Mouse (Mus musculus) neural tube, embryonic 14.5 days (tissue): ENCODE measurements around the gene Zc3hav1. TPM values are rescaled to one million over a fixed set of nuclear protein-coding genes. Genes with fewer than 3 reads are reported as not detected.

Experiments
- ATAC-seq: fragments of 200-750 bp; cut with Nextera tagmentation; 2 replicates; pipeline ENCODE4 v1.8.0; 2017; ENCODE audit warnings: low read depth, mild to moderate bottlenecking, moderate TSS enrichment, moderate library complexity
- H3K27ac ChIP-seq: fragments of 300-500 bp; sonication (generic); 2 replicates; pipeline ENCODE4 v1.5.1; 2014; ENCODE audit warnings: low read depth, mild to moderate bottlenecking, control low read depth, low read length, moderate library complexity, mixed read lengths
- H3K27me3 ChIP-seq: fragments of 300-500 bp; sonication (generic); 2 replicates; pipeline ENCODE4 v1.6.1; 2014; ENCODE audit warnings: low read length; ENCODE audit not compliant: control insufficient read depth, insufficient read depth
- H3K36me3 ChIP-seq: fragments of 300-500 bp; sonication (generic); 2 replicates; pipeline ENCODE4 v1.6.1; 2014; ENCODE audit warnings: low read length, mixed read lengths; ENCODE audit not compliant: control insufficient read depth, insufficient read depth
- H3K4me1 ChIP-seq: fragments of 300-500 bp; sonication (generic); 2 replicates; pipeline ENCODE4 v1.6.1; 2014; ENCODE audit warnings: low read length; ENCODE audit not compliant: control insufficient read depth, insufficient read depth
- H3K4me2 ChIP-seq: fragments of 300-500 bp; sonication (generic); 2 replicates; pipeline ENCODE4 v1.6.1; 2014; ENCODE audit warnings: mild to moderate bottlenecking, low read depth, low read length, control low read depth
- H3K4me3 ChIP-seq: fragments of 300-500 bp; sonication (generic); 2 replicates; pipeline ENCODE4 v1.5.1; 2014; ENCODE audit warnings: low read depth, low read length, control low read depth, mixed read lengths
- H3K9ac ChIP-seq: fragments of 300-500 bp; sonication (generic); replicated peaks from 2 replicates; pipeline ENCODE4 v1.6.1; 2014; ENCODE audit warnings: low read depth, mild to moderate bottlenecking, control low read depth, low read length, mixed read lengths
- H3K9me3 ChIP-seq: fragments of 300-500 bp; sonication (generic); 2 replicates; pipeline ENCODE4 v1.6.1; 2016; ENCODE audit warnings: low read length; ENCODE audit not compliant: control insufficient read depth
- WGBS: fragments of 180-500 bp; shearing (Covaris S2); extraction: QIAGEN DNeasy Blood & Tissue Kit; methylation state at CpG from one replicate; pipeline ENCODE4 v1.1.7; 2014; 5-methylcytosine and 5-hydroxymethylcytosine counted together
- polyA plus RNA-seq: library from polyadenylated mRNA; unstranded; fragments of >200 nt; fragmentation: Nextera tagmentation; extraction: Ambion mirVana; gene quantifications from 2 replicates; pipeline ENCODE4 v1.2.1, GENCODE M21; 2014

The Zc3hav1 gene
- polyA plus RNA-seq, 1 experiment from 2014 or later, result 0.68 TPM

DNA sequence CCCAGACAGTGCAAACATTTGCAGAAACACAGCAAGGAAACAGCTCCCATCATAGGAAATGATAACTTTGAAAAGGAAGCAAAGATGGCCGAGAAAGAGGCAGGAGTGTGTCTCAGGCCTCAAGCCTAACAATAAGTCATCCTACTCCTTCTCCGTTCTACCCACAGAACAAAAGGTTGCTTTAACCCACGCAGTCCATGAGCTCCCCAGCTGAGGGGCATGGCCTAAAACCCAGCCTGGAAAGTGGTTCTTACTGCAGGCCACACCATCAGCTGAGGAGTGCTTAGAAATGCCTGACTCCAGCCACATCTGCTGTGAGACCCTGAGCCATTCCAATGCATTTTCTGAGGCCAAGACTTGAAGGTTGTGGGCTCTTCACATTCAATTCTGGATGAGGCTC, 10.8 kb downstream of the Zc3hav1 start:
- 53% methylated on average over 3 of the region's 3 CpGs for WGBS
- H3K4me2 ChIP-seq, result no peak overlapping the region
- H3K27me3 ChIP-seq, result no peaks in the 10 kb centered on the region
- H3K4me3 ChIP-seq, result no peak overlapping the region
- no peaks in the 10 kb centered on the region for H3K4me1 ChIP-seq
- ATAC-seq, result no peak
- no peaks in the 10 kb centered on the region for H3K9me3 ChIP-seq
- no peak overlapping the region for H3K9ac ChIP-seq
- no peak overlapping the region for H3K27ac ChIP-seq
- no peaks in the 10 kb centered on the region for H3K36me3 ChIP-seq

- ATAC-seq, result no peak
- Histone ChIP-seq H3K4me3 (no peak overlapping the region), H3K36me3 (no peaks in the 10 kb centered on the region), H3K9me3 (no peaks in the 10 kb centered on the region), H3K4me2 (no peak overlapping the region), H3K27ac (no peak overlapping the region), H3K9ac (no peak overlapping the region), H3K27me3 (no peaks in the 10 kb centered on the region), H3K4me1 (no peaks in the 10 kb centered on the region)
- WGBS, result 81% methylated on average over 8 of the region's 8 CpGs
These were observed 11.8 kb downstream of the Zc3hav1 start for GRCm38 (mm10) chr6:38342666-38342992.

DNA sequence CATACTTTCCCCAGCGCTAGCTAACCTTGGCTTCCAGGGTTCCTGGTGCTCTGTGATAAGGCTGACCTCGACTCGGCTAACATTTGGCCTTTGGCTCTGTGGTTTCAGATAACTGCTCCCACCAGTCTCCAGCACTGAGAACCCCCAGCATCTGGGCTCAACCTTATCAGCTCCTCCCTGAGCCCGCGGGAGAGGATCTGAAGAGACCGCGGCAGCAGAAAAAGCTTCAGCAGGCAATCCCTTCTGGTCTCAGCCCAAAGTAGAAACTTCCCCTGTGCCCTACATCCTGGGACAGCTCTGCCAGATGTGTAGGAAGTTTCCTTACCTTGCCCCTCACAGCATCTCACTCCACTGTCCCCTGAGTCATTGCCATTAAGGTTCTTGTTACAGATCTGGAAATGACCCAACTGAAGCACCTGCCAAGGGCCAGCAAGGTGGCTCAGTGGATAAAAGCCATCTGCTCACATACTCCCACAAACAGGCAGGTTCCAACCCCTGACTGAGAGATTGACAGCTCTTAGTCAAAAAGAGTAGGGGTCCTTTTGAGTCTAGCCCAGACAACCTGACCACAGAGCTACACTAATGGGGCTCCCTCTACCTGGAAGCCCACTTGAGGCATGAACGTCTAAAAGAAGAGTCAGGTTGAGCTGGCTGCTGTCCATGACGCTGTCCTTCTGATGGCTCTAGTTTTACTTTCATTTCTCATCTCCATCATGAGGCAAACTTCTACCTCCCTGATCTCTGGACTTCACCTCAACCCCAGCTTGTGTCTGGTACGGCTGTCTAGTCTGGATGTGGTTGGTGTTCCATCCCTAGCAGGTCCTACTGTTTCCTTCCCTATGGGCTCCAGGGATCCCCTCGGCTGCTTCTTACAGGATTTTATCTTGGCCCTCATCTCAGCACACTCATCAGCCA, 12.4 kb downstream of the Zc3hav1 start:
- Histone ChIP-seq H3K4me3 (no peak overlapping the region), H3K4me1 (no peaks in the 10 kb centered on the region), H3K4me2 (no peak overlapping the region), H3K36me3 (no peaks in the 10 kb centered on the region), H3K9ac (no peak overlapping the region), H3K27me3 (no peaks in the 10 kb centered on the region), H3K27ac (no peak overlapping the region), H3K9me3 (no peaks in the 10 kb centered on the region)
- no peak for ATAC-seq
- WGBS, result 73% methylated on average over 11 of the region's 11 CpGs

DNA sequence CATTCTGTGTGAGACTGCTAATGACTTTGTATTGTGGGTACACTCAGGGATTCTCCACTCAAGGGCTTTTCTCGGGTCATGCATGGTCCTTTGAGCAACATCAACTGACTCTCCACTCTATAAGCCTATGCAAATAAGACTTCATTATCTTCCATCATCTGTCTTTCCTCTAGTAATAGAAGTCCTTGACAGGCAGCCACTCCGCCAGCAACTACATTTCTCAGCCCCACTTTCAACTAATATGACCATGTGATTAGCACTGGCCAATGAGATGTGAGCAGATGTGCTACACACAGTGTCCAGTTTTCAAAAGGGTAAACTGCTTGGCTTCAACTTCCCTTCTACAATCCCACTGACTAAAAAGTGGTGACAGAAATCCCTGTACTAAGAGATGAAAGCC, 15.3 kb downstream of the Zc3hav1 start:
- Histone ChIP-seq H3K9ac (no peak overlapping the region), H3K4me1 (no peaks in the 10 kb centered on the region), H3K4me2 (no peak overlapping the region), H3K4me3 (no peak overlapping the region), H3K9me3 (no peaks in the 10 kb centered on the region), H3K27ac (no peak overlapping the region), H3K36me3 (no peaks in the 10 kb centered on the region), H3K27me3 (no peaks in the 10 kb centered on the region)
- 65% methylated on average over 2 of the region's 2 CpGs for WGBS
- no peak for ATAC-seq

- Histone ChIP-seq H3K4me2 (no peak overlapping the region), H3K27ac (no peak overlapping the region), H3K4me3 (no peak overlapping the region), H3K9ac (no peak overlapping the region), H3K27me3 (no peaks in the 10 kb centered on the region), H3K4me1 (no peaks in the 10 kb centered on the region), H3K9me3 (no peaks in the 10 kb centered on the region), H3K36me3 (no peaks in the 10 kb centered on the region)
- ATAC-seq, result no peak
- 83% methylated on average over 6 of the region's 6 CpGs for WGBS
These were observed 16.5 kb downstream of the Zc3hav1 start for GRCm38 (mm10) chr6:38337951-38338350.

GRCm38 (mm10) chr6:38337166-38337705, 17.2 kb downstream of the Zc3hav1 start:
- 90% methylated on average over 4 of the region's 4 CpGs for WGBS
- Histone ChIP-seq H3K36me3 (no peaks in the 10 kb centered on the region), H3K9ac (no peak overlapping the region), H3K4me2 (no peak overlapping the region), H3K27ac (no peak overlapping the region), H3K9me3 (no peaks in the 10 kb centered on the region), H3K27me3 (no peaks in the 10 kb centered on the region), H3K4me1 (no peaks in the 10 kb centered on the region), H3K4me3 (no peak overlapping the region)
- no peak for ATAC-seq

DNA sequence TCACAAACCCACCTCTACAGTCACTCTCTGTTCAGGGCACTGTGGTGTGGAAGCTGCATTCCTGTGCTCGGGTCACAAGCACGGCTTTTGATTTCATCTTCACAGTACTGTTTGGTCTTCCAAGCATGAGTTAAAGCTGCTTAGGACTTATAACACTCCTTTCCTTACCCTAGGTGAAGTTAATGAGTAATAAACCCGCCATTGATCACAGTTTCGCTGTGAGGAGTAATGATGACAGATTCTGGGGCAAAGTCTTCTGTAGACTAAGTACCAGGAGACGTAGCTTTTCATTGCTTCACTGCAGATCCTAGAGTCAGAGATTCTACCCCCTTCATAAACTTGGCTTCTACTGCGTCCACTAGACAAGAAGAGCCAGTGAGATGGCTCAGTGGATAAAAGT, 19.1 kb downstream of the Zc3hav1 start:
- no peaks in the 10 kb centered on the region for H3K27me3 ChIP-seq
- ATAC-seq, result no peak
- no peak overlapping the region for H3K4me3 ChIP-seq
- no peak overlapping the region for H3K27ac ChIP-seq
- 81% methylated on average over 6 of the region's 6 CpGs for WGBS
- no peak overlapping the region for H3K4me2 ChIP-seq
- no peaks in the 10 kb centered on the region for H3K4me1 ChIP-seq
- no peak overlapping the region for H3K9ac ChIP-seq
- no peaks in the 10 kb centered on the region for H3K9me3 ChIP-seq
- no peaks in the 10 kb centered on the region for H3K36me3 ChIP-seq

DNA sequence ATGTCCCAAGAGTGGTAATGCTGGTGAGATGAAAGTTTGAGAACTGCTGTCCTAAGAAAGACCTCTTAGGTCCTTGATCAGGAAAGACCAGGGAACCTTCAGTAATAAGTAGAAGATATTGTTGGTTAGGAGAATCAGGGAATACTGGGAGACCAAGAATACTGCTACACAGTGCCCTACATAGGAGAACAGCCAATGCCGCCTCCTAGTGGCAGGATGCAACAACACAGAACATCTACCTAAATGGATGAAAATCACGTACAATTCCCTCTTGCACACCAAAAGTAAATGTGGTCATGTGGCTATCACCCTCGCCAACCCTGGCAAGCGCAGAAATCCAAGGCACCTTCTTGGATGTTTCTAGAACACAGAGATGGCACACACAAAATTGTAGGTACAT, 27.8 kb downstream of the Zc3hav1 start:
- peak; percentile 84; the same call in 1 of the 2 replicates for ATAC-seq
- Histone ChIP-seq H3K27me3 (no peaks in the 10 kb centered on the region), H3K4me1 (no peaks in the 10 kb centered on the region), H3K9me3 (no peaks in the 10 kb centered on the region), H3K4me3 (no peak overlapping the region), H3K27ac (no peak overlapping the region), H3K9ac (no peak overlapping the region), H3K4me2 (no peak overlapping the region), H3K36me3 (no peaks in the 10 kb centered on the region)
- 17% methylated on average over 4 of the region's 4 CpGs for whole genome bisulfite sequencing

GRCm38 (mm10) chr6:38320621-38321020, 33.8 kb downstream of the Zc3hav1 start:
- Histone ChIP-seq H3K4me2 (no peak overlapping the region), H3K27ac (no peak overlapping the region), H3K27me3 (no peaks in the 10 kb centered on the region), H3K9ac (no peak overlapping the region), H3K4me3 (no peak overlapping the region), H3K36me3 (no peaks in the 10 kb centered on the region), H3K4me1 (no peaks in the 10 kb centered on the region), H3K9me3 (no peaks in the 10 kb centered on the region)
- ATAC-seq, result no peak
- 92% methylated on average over 9 of the region's 9 CpGs for WGBS
